Mouse (Mus musculus) embryonic stem cell, embryonic (primary cell): ENCODE measurements at regions not wholly inside any gene's neighbourhood (a gene's known extent, or its start where the extent isn't known, plus 50 kb on each side); places are given as distances from the start of the nearest gene placed in this dataset.
"Not testable (repeated sequence)": the region's sequence is repeated elsewhere in the genome, so short reads cannot be mapped to it uniquely, and the experiment has no call there.

Experiments
- CTCF ChIA-PET, 4 experiments: fragments of 300-600 bp in 2 of 4; fragments of 350-600 bp in 2 of 4; sonication (Branson Sonifier 250); formaldehyde crosslinking; loops; one replicate each; lab custom pipeline; 2022; ENCODE audit warnings: inconsistent platforms in 2 of 4; lab: Charles Lee
- POLR2A ChIA-PET, 4 experiments: fragments of 300-600 bp in 2 of 4; fragments of 350-600 bp in 2 of 4; sonication (Branson Sonifier 250); formaldehyde crosslinking; loops; one replicate each; lab custom pipeline; 2022; ENCODE audit warnings: antibody characterized with exemption in 4 of 4, inconsistent platforms in 1 of 4; lab: Charles Lee

DNA sequence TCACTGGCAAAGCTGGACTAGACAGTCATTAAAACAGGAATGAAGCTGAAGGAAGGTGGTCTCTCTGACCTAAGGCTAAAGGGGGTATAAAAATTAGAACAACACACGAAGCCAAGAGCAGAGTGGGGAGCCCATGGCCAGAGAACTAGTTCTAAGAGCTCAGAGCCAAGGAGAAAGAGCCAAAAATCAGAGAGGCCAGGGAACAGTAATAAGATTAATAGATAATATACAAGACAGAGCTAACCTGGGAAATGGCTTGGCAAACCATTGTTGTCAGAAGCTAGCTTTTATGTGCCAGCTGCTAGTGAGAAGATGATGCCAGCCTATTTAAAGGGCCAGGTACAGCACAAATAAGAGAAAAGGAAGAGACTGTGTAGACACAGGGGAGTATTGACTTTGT, 606.6 kb upstream of the Klhl29 start:
- CTCF ChIA-PET: no interaction called here
- POLR2A ChIA-PET: no interaction called here

DNA sequence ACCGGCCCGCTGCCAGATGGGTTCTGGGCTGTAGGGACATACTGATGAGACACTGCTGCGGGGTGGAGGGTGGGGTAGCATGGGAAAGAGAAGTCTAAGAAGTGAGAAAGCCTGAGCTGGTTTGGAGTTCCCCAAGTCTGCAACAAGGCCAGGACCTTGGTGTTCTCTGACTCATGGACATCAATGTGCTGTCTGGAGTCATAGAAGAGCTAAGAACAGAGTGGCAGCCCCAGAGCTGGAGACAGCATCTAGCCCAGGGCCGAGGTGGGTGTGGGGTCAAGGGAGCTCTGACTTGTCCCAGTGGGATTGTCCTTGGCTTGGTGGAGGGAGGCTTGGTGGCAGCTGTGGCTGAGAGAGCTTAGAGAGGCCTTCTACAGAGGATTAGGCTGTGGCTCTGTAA, 600.4 kb upstream of the Klhl29 start:
- POLR2A ChIA-PET: no interaction called here
- CTCF ChIA-PET: no interaction called here

DNA sequence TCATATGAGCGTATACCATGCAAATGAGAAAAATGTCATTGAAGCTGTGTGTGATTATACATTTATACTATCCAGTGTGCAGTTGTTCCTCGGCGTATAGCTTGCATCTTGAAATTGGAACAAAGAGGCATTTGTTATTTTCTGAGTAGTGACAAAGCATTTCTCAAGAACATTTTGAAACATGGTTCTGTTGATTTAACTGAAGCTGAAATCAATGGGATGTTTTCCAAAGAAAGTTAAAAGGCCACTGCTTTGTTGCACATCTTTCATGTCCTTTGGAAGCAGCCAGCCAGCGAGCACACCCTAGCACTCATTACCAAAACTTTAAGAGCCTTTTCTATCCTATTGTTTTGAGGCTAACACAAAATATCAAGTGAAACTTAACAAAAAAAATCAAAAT, 594.1 kb upstream of the Klhl29 start:
- CTCF ChIA-PET: no interaction called here

DNA sequence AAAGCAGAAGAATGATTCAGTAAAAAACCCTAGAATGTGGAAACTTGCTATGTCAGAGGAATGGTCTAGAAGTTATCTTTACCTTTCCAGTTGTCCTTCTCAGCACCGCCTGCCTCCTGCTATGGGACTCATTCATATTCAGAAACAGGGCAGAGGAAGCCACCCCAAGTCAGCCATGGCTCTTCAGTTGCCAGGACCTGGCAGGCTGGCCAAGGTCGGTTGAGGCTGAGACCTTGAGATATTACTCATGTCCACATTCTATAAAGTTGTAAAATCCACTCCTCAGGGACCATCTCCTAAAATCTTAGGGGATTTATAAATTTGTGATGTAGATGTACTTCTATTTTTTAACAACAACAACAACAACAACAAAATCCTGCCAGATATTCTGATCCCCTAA, 580.7 kb upstream of the Klhl29 start:
- CTCF ChIA-PET: no interaction called here

More for the DNA sequence above, 594.1 kb upstream of the Klhl29 start:
- POLR2A ChIA-PET: no interaction called here

DNA sequence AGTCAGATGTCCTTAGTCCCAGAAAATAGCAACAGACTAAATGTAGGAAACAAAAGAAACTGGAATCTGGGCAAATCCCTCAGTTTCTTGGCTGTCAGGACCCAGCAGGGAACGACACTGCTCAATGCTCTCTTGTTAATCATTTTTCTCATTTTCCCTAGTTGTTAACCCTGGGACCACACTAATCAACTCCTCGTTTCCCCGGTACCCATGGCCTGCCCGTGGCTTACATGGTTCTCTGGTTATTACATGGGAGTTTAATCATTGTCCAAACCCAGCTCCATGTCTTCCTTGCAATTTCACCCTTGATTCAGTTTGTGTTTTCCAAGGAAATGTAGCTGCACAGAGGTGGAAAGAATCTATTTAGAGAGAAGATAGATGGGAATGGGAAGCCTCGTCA, 580.1 kb upstream of the Klhl29 start:
- ChIA-PET CTCF (no interaction called here), POLR2A (no interaction called here)

More for the DNA sequence above, 580.7 kb upstream of the Klhl29 start:
- POLR2A ChIA-PET: no interaction called here

DNA sequence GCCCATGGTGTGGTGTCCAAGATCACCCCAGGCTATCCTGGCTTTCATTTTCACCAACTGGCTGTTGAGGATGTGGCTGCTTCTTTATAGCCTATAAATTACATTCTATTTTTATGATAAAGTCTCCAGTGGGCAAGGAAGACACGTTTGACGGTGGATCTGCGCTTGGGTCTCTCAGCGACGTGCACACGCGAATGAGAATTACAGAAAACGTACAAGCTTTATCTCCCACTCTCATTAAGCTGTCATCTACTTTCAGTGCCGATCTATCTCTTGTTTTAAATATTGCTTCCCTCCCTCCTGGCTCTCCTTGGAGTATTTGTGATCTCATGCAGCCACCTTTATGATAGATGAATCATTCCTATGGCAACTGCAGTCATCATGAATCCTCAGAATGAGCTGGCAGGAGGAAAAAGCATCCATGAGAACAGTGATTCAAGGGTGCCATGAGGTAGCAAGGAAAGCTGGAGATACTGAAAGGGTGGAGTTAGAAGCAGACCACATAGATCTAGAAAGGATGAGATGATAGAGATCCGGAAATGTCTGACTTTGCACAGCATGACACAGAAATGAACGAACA, 568.0 kb upstream of the Klhl29 start:
- POLR2A ChIA-PET: no interaction called here
- CTCF ChIA-PET: interaction anchor here in 1 of 4 experiments (0.6 kb wide), 1 partner anchor 691 kb away, joined by 4 read pairs; no protein-coding TSS in a partner anchor

DNA sequence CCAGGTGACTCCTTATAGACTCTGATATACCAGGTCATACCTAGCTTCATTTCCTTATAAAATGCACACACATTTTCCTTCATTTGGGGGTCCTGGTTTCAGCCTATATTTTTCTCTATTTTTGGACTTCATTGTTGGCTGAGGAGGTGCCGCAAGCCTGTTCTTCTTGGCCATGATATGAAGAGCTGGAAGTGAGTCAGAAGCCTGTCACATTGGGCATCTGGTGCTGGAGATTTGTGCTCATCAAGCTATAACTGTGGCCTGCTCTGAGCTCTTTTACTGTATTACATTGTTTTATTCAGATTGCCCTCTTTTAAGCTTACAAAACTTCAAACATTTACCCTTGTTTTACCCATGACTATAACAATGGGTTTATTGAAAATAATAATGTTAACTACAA, 545.8 kb upstream of the Klhl29 start:
- ChIA-PET POLR2A (interaction anchor here in 1 of 4 experiments (0.6 kb wide), 1 partner anchor 540 kb away, joined by 3 read pairs; no protein-coding TSS in a partner anchor), CTCF (interaction anchor here in 1 of 4 experiments (0.9 kb wide), 1 partner anchor 511 kb away, joined by 3 read pairs; no protein-coding TSS in a partner anchor)

DNA sequence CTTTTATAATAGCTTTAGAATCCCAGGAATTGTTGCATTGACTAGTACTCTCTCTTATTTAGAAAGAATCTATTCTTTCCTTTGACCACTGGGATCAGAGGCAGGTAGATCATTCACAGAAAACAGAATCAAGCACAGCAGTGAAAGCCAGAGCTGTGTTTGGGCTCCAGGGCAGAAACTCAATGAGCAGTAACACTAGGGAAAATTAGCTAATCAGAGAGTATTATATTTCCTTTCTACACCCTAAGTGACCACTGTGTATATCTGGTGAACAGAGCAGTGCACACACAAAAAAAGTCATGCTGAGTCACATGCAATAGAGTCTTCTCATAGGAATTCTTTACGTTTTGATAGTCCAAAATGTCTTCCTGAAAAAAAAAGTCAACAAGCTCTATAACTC, 542.5 kb upstream of the Klhl29 start:
- CTCF ChIA-PET: interaction anchor here in 1 of 4 experiments (0.6 kb wide), 1 partner anchor 578 kb away, joined by 5 read pairs; no protein-coding TSS in a partner anchor
- POLR2A ChIA-PET: interaction anchor here in 1 of 4 experiments (0.6 kb wide), 1 partner anchor 20 kb away, joined by 3 read pairs; no protein-coding TSS in a partner anchor

DNA sequence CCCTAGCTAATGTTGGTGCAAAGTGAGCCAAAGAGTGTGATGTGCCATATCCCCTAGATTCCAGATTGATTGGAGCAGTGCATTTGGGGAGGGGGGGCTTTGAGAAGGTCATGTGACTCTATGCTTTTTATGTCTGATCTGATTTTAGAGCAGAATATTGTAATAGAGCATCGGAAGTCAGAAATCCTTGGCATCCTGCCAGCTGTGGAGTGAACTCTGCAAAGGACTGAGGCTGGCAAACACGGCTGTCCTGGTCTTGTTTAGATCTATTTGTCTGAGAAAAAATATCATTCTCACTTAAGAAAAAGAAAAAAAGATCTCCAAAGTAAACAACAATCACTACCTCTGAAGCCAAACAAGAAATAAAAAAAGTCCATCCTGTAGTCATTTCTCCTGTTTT, 530.8 kb upstream of the Klhl29 start:
- CTCF ChIA-PET: no interaction called here
- POLR2A ChIA-PET: no interaction called here

DNA sequence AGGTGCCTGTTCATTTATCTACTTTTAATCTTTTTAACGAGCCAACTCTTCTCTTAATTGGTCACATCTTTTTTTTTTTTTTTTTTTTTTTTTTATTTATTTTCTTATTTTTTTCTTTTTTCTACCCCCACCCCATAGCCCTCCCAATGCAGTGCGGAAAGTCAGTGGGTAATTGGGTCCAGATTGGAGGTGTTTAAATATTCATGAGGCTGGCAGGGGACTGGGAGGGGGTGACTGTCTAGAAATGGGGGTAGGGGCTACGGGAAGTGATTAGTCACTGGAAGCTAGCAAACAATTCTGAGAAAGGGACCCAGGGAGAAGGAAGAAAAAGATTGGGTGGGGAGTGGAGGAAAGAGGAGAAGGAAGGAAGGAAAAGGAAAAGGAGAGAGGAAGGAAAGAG, 516.3 kb upstream of the Klhl29 start:
- POLR2A ChIA-PET: interaction anchor here in 1 of 4 experiments (0.5 to 0.7 kb wide), 3 partner anchors 11 to 696 kb away, joined by 3 read pairs; no protein-coding TSS in a partner anchor
- CTCF ChIA-PET: not testable (repeated sequence)

DNA sequence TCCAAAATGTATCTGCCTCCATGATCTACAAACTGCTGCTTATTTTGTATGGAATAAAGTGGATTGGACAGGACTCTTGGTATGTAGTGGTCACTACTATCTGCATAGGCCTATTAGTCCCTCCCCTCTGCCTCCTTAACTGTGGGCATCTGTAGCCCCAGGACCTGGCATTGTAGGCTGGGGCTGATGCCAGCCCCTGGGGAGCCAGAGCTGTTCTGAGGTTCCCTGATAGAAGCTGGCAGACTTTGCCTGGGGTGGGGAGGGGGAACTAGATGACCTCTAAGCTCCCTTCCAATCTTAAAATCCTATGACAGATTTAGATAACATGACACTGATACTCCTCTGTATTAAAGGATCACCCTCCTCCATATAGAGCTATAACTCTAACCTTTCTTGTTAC, 491.2 kb upstream of the Klhl29 start:
- ChIA-PET CTCF (no interaction called here), POLR2A (no interaction called here)

DNA sequence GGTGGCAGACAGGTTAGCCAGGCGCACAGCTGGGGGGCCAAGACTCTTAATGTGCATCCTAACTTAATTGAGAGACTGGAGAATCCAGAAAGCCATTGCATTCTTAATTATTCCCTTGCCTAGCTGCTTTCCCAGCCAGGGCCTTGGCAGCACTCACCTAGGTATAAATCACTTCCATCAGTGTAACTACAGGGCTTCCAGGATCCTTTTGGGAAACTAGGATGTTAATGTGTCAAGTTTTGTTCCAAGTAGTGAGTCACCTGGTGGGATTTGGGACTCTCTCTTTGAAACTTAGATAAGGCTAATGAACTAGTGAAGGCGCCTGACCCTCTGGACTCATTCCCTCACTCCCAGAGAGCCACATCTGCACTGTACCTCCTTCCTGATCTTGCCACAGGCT, 484.3 kb upstream of the Klhl29 start:
- POLR2A ChIA-PET: no interaction called here
- CTCF ChIA-PET: no interaction called here

DNA sequence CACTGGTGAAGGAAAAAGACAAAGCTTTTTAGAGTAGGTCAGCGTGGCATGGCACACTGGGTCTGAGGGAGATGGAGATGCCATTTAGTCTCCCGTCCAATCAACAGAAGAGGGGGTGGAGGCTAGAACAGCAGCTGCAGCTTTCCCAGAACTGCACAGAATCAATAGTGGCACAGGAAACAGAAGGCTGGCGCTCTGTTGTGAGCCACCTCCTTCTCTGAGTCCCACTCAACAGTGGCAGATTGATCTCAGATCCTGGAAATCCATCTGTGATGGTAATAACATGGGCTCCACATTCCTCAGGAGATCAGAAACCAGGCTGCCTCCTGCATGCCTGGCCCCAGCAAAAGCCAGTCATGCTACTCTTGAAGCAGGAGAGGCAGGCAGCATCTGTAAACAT, 480.9 kb upstream of the Klhl29 start:
- POLR2A ChIA-PET: no interaction called here

DNA sequence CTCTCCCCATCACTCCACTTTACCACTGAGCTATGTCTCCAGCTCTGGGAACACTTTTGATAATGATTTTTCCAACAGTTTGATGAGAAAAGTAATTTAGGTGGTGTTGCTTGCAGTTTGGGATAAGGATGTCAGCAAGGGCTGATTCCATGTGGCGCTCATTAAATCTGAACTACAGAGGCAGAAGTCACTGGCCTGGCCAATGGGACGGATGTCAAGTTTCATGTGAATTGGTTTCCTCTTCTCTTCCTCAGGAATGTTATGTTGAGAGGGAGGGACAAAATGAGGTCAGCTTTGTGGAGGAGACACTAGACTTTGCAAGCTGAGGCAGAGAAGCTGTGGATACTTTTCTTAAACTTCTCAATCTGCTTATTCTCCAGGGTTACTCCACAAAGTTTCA, 434.9 kb upstream of the Klhl29 start:
- POLR2A ChIA-PET: no interaction called here
- CTCF ChIA-PET: interaction anchor here in 1 of 4 experiments (0.6 kb wide), 1 partner anchor 136 kb away, joined by 3 read pairs; no protein-coding TSS in a partner anchor

More for the DNA sequence above, 480.9 kb upstream of the Klhl29 start:
- CTCF ChIA-PET: no interaction called here

DNA sequence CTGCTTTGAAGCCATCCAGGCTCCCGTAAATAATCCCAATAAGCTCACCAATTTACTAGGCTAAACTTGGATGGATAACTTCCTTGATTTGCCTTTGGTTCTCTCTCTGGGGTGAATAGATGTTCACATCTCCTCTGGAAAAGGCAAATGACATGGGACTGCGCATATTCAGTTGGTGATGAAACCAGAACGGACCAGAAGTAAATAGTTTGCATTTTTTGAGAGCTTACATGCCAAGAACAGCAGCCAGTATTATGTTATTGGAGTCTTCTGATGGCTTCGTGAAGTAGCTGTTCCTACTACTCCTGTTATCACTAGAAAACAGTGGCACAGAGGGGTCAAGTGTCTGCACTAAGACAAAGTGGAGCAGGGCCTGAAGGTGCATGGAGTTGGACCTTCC, 434.5 kb upstream of the Klhl29 start:
- POLR2A ChIA-PET: no interaction called here
- CTCF ChIA-PET: interaction anchor here in 1 of 4 experiments (0.6 kb wide), 1 partner anchor 136 kb away, joined by 3 read pairs; no protein-coding TSS in a partner anchor

DNA sequence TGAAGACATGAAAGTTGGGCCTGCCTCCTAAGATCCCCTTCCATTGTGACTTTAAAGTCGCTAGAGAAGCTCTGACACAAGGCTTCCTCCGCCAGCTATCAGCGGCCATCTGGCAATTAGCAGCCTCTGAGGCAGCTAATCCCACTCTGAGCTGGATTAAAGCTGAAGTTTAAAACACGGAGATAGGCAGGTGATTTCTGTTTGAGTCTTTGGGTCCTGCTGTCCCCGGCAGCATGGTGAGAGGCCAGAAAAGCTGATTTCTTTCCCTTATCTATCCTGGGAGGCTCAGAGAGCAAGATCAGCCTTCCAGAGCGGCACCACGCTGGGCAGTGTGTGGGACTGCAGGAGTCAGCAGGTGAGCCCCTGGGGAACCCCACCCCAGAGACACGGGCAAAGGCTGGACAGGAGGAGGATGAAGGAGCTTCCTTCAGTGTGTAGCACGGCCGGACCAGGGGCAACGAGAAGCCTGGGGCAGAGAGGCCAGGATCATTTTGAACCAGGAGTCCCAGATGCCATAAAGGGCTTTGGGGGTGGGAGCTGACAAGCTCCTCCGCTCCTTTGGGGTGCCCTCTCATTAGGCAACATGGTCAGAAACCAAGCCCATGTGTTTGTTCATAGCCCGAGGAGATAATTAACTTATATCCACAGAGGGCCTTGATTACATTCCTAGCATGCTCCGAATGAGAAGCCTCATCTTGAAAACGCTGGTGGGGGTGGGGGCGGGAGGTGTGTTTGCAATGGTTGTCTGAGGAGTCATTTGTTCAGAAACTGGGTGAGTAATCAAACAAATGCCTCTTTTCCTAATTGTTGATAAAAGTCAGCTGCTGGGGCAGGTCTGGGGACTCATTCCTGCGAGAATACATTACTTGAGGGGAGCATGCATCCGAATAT, 432.8 kb upstream of the Klhl29 start:
- CTCF ChIA-PET: no interaction called here

DNA sequence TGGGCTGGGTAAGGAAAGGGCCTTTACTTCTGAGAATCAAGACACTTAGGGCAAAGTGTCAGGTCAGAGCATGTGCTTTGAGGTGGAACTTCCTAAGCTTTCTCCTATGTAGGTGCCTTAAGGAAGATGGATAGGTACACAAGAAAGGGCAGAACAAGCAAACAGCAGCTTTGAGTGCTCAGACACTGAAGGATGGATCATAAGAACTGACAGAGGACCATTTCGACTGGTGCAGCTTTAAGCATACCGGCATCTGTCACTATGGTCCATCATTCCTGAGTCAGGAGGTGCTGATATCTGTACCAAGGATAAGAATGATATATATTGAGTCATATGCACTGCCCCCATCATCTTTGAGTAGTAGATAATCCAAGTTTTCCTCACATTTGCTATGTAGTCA, 430.2 kb upstream of the Klhl29 start:
- POLR2A ChIA-PET: no interaction called here

More for the DNA sequence above, 432.8 kb upstream of the Klhl29 start:
- POLR2A ChIA-PET: no interaction called here

DNA sequence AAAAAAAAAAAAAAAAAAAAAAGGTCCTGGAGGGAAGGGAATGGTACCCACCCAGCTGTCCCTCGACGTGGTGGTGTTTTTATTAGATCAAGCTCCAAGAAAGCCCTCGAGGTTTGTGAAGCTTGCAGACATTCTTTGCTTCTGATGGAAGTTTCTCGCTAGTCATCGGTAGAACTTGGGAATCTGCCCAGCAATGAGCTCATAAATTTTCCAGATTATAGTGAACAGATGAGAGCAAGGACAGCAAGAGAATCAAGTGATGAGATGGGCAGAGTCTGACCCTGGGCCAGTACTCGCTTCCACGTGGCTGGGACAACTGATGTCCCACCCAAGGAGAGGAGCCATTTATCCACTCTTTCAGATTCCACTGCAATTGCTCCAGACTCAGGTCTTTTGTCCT, 417.6 kb upstream of the Klhl29 start:
- ChIA-PET POLR2A (no interaction called here), CTCF (no interaction called here)

More for the DNA sequence above, 430.2 kb upstream of the Klhl29 start:
- CTCF ChIA-PET: no interaction called here

DNA sequence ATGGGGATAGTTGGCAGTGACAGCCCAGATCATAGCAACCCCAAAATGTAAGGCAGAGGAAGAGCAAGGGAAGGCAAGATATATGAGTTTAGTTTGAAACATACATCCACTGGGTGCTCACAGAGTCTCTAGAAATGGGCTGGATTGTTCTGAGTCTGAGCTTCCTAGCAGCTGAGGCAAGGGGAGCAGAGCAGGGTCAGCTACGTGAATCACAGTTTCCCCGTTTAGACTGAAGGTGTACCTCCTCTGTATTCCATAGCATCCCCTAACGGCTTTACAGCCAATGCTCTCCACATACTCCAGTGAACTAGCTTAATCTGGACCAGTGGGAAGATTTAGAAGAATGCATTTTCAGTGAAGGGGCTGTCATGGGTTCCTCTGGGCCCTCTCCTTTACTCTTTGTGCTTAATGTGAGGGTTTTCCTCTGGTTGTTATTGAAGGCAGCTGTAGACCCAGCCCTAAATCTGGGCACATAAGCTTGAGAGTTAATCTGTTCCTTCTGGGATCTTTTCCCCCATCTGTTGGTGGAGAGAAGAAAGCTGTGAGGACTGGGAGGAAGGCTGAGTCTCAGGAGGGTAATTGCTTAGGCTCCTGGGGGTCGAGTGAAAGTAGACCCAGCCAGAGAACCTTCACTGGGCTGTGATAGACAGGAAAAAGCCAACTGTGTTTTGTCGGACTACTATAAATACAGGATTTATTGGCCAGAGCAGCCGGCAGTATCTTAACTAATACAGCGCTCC, 411.8 kb upstream of the Klhl29 start:
- ChIA-PET POLR2A (no interaction called here), CTCF (no interaction called here)
